Mouse (Mus musculus): Measurements from ENCODE around the gene Maml3.

The Maml3 gene

GRCm38 (mm10) chr3:51778738-51779592 is 325.9 kb downstream of the Maml3 start:
- no peak for DNase-seq (ENCODE audit: low spot score)

GRCm38 (mm10) chr3:51778179-51778578 is 326.7 kb downstream of the Maml3 start:
- no peak for DNase-seq (ENCODE audit: low spot score)

- no peak for DNase-seq (ENCODE audit: low spot score)
These were observed 328.8 kb downstream of the Maml3 start for GRCm38 (mm10) chr3:51776018-51776611.

- no peak for DNase-seq (ENCODE audit: low spot score)
These were observed 331.3 kb downstream of the Maml3 start for GRCm38 (mm10) chr3:51773587-51773986.

- no peak for DNase-seq (ENCODE audit: low spot score)
These were observed 332.8 kb downstream of the Maml3 start for GRCm38 (mm10) chr3:51771839-51772630.

- no peak for DNase-seq (ENCODE audit: low spot score)
These were observed 335.7 kb downstream of the Maml3 start for GRCm38 (mm10) chr3:51769196-51769595.

- no peak for DNase-seq (ENCODE audit: low spot score)
These were observed 339.5 kb downstream of the Maml3 start for GRCm38 (mm10) chr3:51765220-51765923.

- DNase-seq (ENCODE audit: low spot score): no peak
These were observed 340.7 kb downstream of the Maml3 start for GRCm38 (mm10) chr3:51764175-51764574.

GRCm38 (mm10) chr3:51762900-51763299 is 342.0 kb downstream of the Maml3 start:
- DNase-seq (ENCODE audit: low spot score): no peak

- DNase-seq (ENCODE audit: low spot score): no peak
These were observed 345.3 kb downstream of the Maml3 start for GRCm38 (mm10) chr3:51759534-51759933.

GRCm38 (mm10) chr3:51757032-51757431 is 347.8 kb downstream of the Maml3 start:
- no peak for DNase-seq (ENCODE audit: low spot score)

- DNase-seq (ENCODE audit: low spot score): no peak
These were observed 348.6 kb downstream of the Maml3 start for GRCm38 (mm10) chr3:51756283-51756682.

GRCm38 (mm10) chr3:51753262-51753661 is 351.6 kb downstream of the Maml3 start:
- DNase-seq (ENCODE audit: low spot score): no peak

- DNase-seq (ENCODE audit: low spot score): no peak
These were observed 353.4 kb downstream of the Maml3 start for GRCm38 (mm10) chr3:51751440-51751839.

- no peak for DNase-seq (ENCODE audit: low spot score)
These were observed 354.9 kb downstream of the Maml3 start for GRCm38 (mm10) chr3:51749812-51750481.

- no peak for DNase-seq (ENCODE audit: low spot score)
These were observed 355.5 kb downstream of the Maml3 start for GRCm38 (mm10) chr3:51749421-51749811.

- no peak for DNase-seq (ENCODE audit: low spot score)
These were observed 356.2 kb downstream of the Maml3 start for GRCm38 (mm10) chr3:51748436-51749376.

GRCm38 (mm10) chr3:51746816-51747215 is 358.1 kb downstream of the Maml3 start:
- no peak for DNase-seq (ENCODE audit: low spot score)

GRCm38 (mm10) chr3:51745162-51745561 is 359.7 kb downstream of the Maml3 start:
- DNase-seq (ENCODE audit: low spot score): no peak

GRCm38 (mm10) chr3:51744339-51744759 is 360.5 kb downstream of the Maml3 start:
- no peak for DNase-seq (ENCODE audit: low spot score)

Measured in spleen, adult 12 weeks (tissue).